Mouse (Mus musculus): ENCODE data around the gene Sipa1l3.
A peak's percentile ranks its signal among the peaks of the same experiment; 100 is the strongest.

GRCm38 (mm10) chr7:29521841-29522575, 3.6 kb upstream of the Sipa1l3 start:
- TF ChIP-seq POLR2A (IDR thresholded peaks at IDR 0.05; ENCODE audit: borderline replicate concordance, insufficient read depth, low read length): no peak
- peak; percentile 99 for TF ChIP-seq CTCF (IDR thresholded peaks at IDR 0.05; ENCODE audit: borderline replicate concordance, insufficient read depth, low read depth, low read length)
